Mouse (Mus musculus): Measurements from ENCODE around the gene Zdhhc1.

The Zdhhc1 gene

DNA sequence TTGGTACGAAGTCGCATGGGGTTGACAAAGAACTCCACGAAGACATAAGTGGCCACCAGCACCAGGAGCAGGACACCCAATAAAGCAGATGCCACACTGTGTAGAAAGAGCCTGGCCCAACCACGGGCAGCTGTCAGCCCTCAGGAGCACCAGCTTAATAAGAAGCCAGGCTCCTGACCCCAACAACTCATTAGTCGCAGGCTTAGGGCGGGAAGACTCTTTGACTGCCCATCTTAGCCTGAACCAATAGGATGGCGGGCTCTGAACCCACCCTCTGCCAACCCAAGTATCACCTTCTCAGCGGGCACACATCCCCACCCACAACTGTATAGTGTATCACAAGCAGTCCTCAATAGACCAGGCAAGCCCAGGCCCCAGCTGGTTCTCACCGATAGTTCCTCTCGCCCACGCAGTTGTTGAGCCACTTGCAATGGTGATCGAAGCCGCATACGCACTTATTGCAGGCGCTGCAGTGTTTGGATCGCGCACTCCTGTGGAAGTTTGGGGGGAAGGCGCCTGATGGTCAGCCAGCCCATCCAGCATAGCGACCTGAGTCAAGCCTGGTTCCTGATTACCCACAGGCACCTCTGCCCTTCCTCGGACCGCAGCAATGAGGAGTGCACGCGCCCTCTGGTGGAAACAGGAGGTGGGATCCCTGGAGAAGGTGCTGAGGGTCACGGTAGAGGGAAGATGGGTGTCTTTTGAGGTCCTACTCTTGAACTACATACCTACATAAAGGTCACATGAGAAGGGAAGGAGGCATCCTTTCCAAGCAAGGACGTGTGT is 19.9 kb downstream of the Zdhhc1 start:
- DNase-seq (ENCODE audit: low spot score in 2 of 2) = peak in 1 of 2 experiments; percentile 52

DNA sequence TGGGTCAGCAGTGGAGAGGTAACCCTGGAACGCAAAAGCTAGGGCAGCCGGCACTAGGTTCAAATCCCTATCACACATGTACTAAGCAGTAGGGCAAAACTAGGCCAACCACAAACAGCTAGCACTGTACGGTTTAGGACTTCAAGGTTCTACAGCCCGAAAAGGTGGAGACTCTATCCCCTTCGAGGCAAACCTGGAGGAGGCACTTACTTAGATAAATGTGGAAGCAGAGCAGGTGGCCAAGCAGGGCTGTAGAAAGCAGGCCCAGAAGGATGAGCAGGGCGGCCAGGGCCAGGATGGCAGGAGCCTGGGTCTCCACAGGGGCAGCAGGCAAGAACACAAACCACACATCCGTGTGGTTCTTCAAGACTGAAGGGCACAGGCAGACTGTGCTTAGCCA is 20.5 kb downstream of the Zdhhc1 start:
- DNase-seq (ENCODE audit: low spot score in 2 of 2) = no peak

DNA sequence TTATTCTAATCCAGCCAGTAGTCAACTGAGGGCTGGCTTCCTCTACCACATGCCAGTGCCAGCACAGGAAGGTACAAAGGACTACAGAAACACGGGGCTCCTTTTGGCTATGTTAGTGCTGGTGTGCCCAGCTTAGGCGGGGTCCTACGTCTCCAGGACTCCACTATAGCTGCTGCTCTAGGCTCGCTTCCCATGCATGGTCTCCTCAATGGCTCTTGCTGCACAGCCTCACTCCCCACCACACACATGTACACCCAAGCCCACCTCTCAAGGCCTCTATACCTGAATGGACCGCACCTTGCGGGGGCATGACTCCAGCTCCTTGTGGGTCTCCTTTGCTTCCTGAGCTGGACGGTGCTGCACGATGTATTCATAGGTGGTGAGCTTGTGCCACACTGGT is 21.0 kb downstream of the Zdhhc1 start:
- no peak for DNase-seq (ENCODE audit: low spot score in 2 of 2)

DNA sequence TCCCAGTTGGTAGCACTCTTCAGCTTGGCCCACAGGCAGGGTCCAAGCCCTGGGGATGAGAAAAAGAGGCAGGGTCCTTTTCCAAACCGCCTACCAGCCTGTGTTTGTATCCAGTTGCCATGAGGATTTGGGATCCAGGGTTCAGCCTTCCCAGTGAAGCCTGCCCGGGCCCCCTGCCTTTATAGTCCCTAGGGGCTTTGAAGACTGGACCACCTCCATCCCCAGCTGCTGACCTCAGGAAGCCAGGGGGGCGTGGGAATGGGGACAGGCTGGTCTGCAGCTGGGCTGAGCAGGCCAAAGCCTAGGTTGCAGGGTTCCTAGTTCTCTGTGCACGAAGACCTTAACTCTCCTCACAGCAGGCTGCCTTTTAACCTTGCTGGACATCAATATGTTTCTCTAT is 21.4 kb downstream of the Zdhhc1 start:
- no peak for DNase-seq (ENCODE audit: low spot score in 2 of 2)

DNA sequence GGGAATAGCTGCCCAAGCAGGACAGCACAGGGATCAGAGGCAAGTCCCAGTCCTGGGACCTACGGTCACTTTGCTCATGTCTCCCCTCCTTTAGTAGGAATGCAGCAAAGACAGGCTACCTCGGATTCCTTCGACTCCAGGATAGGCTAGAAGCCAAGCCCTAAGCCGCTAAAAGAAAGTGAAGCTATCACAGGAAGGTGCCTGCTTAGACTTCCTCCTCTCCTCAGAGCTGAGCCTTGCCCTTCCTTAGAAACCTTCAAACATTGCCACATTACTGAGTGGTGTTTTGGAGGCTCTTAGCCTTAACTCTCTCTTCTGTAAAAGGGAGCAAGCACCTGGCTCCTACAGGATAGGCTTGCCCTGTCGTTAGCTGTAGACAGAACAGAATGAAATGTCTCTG is 22.0 kb downstream of the Zdhhc1 start:
- no peak for DNase-seq (ENCODE audit: low spot score in 2 of 2)

DNA sequence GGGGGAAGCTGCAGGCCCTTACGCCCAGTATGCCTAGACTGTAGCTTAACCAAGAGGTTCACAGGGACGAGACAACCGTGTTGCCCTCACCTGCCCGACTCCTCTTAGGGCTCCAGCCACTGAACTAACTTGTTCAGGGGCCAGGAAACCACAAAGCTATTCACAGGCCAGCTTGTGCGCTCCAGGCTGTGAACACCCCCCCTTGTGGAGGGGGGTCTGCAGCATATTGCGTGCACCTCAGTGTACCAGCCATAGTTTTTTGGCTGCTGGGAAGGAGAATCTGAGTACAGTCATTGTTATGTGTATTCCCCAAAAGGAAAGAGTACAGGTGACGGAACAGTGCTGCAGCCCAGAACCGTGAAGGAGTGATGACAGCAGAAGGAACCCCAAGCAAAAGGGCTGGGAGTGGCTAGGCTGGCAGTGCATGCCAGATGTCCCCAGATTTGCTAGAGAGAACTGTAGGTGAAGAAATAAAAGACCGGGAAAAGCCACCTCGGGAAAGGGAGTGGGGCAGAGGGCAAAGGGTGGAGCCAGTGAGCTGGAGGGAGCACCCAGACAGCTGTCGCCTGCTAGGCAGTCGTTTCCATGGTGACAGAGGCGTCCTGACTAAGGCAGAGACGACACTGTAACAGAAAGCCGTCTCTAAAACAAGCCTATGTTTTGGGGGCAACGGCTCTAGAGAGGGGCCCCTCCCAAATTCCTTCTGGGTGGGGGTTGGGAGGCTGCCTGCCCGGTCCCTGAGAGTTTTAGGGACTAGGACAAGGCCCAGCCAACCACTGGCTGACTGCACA is 22.7 kb downstream of the Zdhhc1 start:
- DNase-seq (ENCODE audit: low spot score in 2 of 2) = peak in 1 of 2 experiments; percentile 15

DNA sequence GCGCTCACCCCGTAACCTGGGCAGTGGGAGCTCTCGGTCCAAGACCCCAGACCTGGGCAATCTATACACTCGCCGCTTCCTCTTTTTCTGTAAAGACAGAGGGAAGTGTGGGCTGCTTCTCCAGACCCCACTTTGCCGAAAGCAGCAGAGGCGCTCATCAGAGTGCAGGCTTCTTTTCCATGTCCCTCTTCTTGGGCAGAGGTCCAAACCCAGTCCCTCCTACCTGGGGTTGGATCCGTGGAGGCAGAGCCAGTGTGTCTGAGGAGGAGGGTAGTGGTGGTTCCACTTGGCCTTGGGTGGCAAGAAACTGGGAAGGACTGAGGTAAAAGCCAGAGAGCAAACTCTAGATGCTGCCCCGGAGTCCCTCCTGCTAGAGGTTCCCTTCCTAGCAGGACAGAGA is 23.7 kb downstream of the Zdhhc1 start:
- no peak for DNase-seq (ENCODE audit: low spot score in 2 of 2)

DNA sequence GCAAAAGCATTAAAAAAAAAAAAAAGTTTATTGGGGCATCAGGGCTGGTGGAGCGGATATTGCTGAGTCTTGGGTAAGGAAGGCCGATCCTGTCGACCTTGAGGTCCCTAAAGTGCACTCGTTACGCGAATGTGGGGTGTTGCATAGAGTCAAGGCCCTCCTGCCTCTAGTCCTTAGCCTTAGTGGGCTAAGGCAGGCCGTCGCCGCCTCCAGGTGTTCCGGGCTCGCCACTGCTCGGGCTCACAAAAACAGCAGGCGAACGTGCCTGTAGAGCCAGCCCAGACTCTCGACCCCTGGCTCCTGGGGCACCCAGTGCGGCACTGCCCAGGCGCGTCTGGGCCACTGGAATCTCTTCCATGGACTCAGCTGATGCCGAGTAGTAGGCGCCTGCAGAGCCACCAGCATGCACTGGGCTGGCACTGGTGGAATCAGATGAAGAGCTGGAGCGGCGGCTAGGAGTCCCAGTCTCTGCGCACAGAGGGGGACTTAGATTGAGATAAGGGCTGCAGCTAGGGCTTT is 24.2 kb downstream of the Zdhhc1 start:
- DNase-seq (ENCODE audit: low spot score in 2 of 2) = peak in 1 of 2 experiments; percentile 8

DNA sequence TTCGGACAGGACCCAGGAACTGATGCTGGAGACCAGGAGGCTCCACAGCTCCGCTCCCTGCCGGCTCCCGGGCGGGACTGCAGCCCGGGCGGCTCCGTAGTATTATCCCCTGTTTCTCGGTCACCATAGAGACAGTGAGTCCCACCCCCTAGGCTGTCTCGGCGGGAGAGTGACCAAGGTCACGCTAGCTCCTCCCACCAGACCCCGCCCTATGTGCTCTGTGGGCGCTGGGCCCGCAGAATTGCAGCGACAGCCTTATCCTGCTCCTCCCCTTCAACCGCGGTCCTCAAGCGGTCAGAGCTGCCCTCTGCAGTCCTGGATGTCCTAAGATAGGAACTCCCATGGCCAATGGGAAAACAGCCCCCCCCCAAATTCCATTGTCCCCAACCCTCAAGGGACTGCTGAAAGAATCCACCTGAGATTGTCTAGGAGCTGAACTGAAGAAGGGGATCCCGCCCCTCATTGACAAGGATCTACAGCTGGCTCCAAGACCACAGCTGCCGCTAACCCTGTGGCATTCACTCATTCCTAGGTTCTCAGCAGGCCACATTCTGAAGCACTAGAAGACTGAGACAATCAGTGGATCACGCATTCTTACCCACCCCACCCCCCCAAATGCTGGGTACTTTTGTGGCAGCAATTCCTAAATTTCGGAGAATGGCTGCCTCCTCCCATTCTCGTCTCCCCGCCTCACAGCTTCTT is 25.2 kb downstream of the Zdhhc1 start, which contains the start of gene Tppp3:
Tppp3 (minus strand) TSS at position 213 of the 702 bp plus-strand sequence.
- peak; percentile 74 to 87 for DNase-seq (ENCODE audit: low spot score in 2 of 2)

DNA sequence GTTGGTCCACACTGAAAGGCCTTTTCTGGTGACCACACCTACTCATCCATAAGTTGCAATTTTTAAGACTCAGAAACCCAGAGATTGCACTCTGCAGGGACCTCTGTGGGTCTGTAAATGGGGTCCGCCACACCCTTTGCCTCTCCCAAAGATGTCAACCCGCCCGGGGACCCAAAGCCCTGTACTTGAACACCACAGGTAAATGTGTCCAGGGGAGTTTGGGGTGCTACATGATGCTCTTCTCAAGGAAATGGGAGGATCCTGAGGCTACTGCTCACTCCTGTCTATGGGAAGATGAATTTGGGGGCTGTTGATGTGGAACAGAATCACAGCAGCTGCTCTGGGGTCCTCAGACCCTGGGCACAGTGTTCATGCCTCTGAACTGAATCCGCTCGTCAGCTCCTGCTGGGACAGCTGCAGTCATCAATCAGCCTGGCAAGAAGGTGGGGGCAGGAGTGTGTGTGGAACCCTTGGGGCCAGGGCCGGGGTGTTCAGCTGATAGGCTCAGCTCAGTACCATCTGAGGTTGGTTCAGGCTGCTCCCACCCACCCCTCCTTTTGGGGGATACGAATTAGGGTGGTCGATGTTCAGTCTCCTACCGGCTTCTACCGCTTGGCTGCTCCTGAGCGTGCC is 25.9 kb downstream of the Zdhhc1 start:
- no peak for DNase-seq (ENCODE audit: low spot score in 2 of 2)

DNA sequence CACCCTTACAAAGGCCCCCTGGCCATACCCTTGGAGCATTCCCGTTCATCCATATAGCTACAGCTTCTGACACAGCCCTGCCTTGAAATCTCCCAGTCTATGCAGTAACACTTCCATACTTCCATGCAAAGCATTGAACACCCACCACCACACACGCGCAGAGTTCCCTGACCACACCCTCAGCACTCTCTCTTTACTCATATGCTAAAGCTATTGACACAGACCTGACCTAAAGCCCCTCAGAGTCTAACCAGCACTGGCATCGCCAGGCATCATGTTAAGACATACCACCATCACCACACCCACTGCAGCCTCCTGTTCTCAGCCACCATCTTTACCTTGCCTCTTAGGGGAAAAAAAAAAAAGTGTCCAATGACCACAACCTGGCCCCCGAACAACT is 26.4 kb downstream of the Zdhhc1 start:
- DNase-seq (ENCODE audit: low spot score in 2 of 2) = no peak

DNA sequence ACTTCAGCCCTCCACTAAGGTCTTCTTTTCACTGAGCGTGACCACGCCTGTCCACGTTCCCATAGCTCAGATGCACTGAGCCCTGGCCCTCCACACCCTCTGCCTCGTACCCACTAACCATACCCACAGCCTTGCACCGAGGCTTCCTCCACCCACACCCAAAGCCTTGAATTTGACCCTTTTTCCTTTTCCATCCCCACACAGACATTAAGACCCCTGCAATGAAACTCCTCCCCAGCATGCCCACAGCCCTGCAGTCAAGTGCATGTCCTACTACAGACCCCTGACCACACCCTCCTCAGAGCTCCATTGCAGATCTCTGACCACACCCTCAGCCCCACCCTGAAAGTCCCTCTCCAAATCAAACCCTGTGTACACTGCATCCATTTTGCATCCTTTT is 26.9 kb downstream of the Zdhhc1 start:
- no peak for DNase-seq (ENCODE audit: low spot score in 2 of 2)

DNA sequence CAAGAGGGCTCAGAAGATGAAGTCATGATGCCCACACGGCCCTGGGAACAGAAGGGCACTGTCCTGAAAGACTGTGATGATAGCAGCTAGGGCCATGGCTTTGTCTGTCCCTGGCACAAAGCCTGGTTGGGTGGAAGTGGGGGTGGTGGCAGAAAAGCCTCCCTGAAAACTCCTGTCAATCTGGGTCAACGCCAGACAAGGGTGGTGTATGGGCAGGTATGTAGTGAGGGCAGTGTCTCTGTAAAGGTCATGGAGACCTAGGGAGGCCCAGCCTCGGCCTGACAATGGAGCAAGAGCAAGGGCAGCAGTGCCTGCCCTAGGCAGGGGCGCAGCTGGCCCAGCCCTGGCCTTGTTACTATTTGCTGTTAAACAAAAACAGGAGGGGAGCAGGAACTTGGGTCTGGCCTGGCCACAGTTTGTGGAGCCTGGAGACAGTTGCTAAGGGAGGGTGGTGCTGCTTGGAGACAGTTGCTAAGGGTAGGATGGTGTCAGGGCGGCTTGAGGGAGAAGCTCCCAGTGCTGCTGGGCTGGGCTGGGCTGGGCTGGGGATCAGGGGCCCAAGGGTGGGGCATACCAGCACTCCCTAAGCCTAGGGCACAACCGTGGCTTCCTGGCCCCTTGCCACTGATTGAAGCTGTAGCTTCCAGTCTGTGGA is 27.5 kb downstream of the Zdhhc1 start:
- peak in 1 of 2 experiments; percentile 65 for DNase-seq (ENCODE audit: low spot score in 2 of 2)

DNA sequence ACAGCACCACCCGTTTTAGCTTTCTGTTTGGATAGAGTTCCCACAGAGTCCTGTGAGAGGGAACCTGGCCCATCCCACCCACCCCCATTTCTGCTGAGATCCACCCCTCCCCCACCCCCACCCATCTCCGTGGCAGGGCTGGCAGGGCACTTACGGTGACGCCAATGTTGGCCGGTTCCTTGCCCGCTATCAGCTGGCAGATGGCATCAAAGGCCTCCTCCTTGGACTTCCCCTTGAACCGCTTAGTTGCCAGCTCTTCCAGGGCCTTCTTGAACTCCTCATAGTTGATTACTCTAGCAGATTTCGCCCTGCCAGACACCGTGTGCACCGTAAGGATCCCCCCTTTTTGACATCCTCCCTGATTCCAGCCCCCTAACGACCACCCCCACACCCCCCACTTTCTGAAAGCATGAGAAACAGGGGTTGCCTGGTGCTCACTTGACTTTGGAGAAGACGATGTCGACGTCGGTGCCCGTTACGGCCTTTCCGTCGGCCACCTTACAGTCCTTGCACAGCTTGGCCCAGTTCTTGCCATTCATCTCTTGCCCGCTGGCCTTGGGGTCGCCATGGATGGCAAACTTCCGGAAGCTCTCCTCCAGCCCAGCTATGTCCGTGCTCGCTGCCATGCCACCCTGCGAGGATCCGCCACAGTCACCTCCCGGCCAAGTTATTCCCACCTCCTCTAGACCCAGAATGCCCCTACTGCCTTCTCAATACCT is 28.5 kb downstream of the Zdhhc1 start:
- no peak for DNase-seq (ENCODE audit: low spot score in 2 of 2)

DNA sequence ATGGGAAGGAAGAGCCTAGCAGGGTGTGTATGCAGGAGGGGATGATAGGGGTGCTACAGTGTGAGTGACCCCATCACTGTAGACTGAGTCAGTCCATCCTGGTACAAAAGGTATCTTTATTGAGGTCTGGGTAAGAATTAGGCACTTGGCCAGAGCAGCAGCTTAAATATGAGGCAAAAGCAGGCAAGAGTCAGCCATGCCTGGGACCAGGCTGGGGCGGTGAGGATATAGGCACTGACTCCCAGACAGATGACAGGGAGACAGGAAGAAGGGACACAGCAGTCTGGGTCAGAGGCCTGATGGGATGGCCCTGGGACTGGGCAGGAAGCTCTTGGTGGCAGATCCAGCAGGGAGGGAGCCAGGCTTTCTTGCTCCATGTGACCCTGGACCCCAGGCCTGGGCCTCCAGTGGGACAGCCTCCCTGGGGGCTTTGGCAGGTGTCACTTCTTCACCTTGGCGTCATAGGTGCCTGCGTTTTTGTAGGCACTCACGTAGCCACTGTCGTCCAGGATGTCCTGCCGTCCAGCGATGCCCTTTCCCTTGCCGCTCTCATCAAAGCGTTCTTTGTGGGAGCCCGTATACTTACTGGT is 29.2 kb downstream of the Zdhhc1 start:
- DNase-seq (ENCODE audit: low spot score in 2 of 2) = no peak

DNA sequence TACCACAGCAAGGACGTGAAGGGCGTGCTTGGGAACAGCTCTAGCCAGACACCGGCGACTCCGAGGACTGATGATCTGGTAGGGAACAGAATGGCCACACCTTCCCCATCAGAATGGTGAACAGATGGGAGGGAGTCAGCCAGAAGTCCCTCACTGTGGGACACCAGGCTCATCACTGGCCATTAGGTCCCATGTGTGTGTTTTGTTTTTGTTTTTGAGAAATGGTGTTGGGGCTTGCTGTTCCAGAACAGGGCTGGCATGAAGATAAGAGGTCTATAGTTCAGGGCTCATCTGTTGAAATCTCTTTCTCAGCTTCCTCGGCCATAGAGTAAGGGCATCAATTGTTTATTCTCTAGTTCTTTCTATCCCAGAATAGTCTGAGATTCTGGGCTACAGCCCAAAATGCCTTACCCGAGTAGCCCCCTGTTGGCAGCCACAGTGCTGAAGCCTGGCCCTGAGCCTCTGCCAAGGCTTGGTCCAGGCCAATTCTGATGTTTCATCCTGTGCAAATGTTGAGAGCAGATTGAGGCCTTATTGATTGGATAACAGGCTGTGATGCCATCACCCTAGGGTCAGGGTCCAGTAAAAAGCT is 29.9 kb downstream of the Zdhhc1 start:
- DNase-seq (ENCODE audit: low spot score in 2 of 2) = peak; percentile 64 to 79

DNA sequence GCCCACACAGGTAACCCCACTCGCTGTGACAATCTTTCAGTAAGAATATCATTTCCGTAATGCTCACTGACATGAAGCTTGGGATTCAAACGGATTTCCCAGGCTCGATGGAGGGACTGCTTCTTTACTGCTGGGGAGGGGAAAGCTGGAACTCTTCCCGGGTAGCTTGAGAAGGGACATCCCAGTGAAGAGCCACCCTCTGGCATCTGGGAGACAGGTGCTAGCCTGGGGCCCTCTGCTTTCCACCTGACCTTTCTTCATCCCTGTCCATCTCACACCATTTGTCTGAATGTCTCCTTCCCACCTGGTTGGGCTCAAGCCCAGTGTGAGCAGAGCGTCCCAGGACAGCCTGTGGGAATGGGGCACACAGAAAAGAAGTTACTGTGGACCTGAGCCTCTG is 30.5 kb downstream of the Zdhhc1 start:
- no peak for DNase-seq (ENCODE audit: low spot score in 2 of 2)

DNA sequence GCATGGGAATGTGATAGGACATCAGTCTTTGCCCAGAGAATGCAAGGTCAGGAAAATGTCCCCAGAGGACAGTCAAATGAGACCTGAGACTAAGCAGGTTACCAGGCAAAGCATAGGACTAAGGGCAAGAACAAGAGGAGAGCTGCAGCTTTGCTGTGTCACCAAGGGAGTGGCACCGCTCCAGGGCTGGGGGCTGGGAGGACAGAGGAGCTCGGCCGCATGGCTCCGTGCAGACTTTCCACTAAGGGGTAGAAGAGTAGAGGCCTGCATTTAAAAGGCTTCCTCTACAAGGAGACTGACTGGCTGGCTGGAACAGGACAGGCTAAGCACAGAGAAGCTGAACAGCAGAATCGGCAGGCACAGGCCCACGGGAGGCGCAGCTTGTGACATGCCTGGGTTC is 32.1 kb downstream of the Zdhhc1 start:
- DNase-seq (ENCODE audit: low spot score in 2 of 2) = no peak

DNA sequence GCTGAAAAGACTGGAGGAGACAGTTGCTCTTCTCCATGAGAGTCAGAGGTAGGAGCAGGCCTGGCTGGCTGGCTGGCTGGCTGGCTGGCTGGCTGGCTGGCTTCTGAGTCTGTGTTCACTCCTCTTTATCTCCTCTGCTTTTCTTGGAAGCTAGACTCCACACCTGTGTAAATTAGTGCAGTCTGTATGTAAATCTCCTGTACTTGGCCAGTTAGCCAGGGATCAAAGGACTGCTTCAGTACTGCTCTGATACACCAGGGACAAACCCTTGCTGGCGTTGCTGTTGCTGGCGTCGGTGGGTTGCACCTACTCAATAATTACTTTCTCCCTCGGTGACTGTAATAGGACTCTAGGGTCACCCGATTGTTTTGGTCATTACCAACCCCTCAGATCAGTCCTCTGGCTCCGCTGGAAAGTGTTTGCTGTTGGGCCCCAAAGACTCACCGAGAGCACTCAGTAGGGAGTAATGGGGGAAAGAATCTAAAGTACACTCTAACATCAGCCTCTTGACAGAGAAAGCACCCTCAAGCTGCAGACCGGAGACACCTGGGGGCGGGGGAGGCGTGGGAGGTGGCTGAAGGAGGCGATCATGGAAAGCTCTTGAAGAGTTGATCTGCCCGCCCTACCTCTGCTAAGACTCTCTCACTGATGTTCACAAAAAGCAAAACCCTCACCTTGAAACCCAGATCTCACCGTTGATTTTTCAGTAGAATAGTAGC is 35.5 kb downstream of the Zdhhc1 start:
- no peak for DNase-seq (ENCODE audit: low spot score in 2 of 2)

All from left cerebral cortex, adult 9 months (tissue).